Mouse (Mus musculus) lung, postnatal 14 days (tissue): ENCODE results near the gene Smad6.

Experiments
- DNase-seq: peaks from one replicate; pipeline ENCODE4 v3.0.0; 2021

Gene Smad6

GRCm38 (mm10) chr9:63909618-63910017 is 112.2 kb downstream of the Smad6 start:
- peak; percentile 85 for DNase-seq

GRCm38 (mm10) chr9:63904543-63904942 is 117.3 kb downstream of the Smad6 start:
- DNase-seq = no peak
